Mouse (Mus musculus): ENCODE data around the gene Acot7. TPM values are rescaled to one million over a fixed set of nuclear protein-coding genes. Genes with fewer than 3 reads are reported as not detected.

Gene Acot7
- polyA plus RNA-seq, 1 experiment from 2014 or later: 125 TPM

- peaks cover 9% of the 10 kb centered on the region for H3K4me1 ChIP-seq (replicated peaks; ENCODE audit: control insufficient read depth, insufficient read depth, low read length)
- no peak overlapping the region for H3K4me2 ChIP-seq (replicated peaks; ENCODE audit: low read depth, low read length)
- no peak for ATAC-seq (ENCODE audit: low FRiP score)
- no peaks in the 10 kb centered on the region for H3K36me3 ChIP-seq (ENCODE audit: control insufficient read depth, insufficient read depth, low read length)
- 40% methylated on average over 9 of the region's 9 CpGs for WGBS
- no peak overlapping the region for H3K4me3 ChIP-seq (ENCODE audit: low read depth, low read length)
- peaks cover 27% of the 10 kb centered on the region for H3K27me3 ChIP-seq (ENCODE audit: control insufficient read depth, insufficient read depth, low read length)
- no peaks in the 10 kb centered on the region for H3K9me3 ChIP-seq (ENCODE audit: control insufficient read depth, low read length)
- H3K27ac ChIP-seq (ENCODE audit: low read depth, low read length): 0 out of 2 replicates have a peak overlapping the region, but pooled peaks have one; percentile 30
- peak; percentile 52 for DNase-seq (ENCODE audit: low spot score)
- H3K9ac ChIP-seq (ENCODE audit: low read depth, low read length): 0 out of 2 replicates have a peak overlapping the region, but pooled peaks have one; percentile 17
These were observed 94.6 kb downstream of the Acot7 start for GRCm38 (mm10) chr4:152272449-152273049.

- H3K27ac ChIP-seq (ENCODE audit: low read depth, low read length): peak overlapping the region; percentile 68; the same call in 1 of the 2 replicates
- H3K9ac ChIP-seq (ENCODE audit: low read depth, low read length): 0 out of 2 replicates have a peak overlapping the region, but pooled peaks have one; percentile 17
- no peak overlapping the region for H3K4me3 ChIP-seq (ENCODE audit: low read depth, low read length)
- ATAC-seq (ENCODE audit: low FRiP score): peak; percentile 31
- no peaks in the 10 kb centered on the region for H3K9me3 ChIP-seq (ENCODE audit: control insufficient read depth, low read length)
- no peaks in the 10 kb centered on the region for H3K36me3 ChIP-seq (ENCODE audit: control insufficient read depth, insufficient read depth, low read length)
- H3K4me1 ChIP-seq (replicated peaks; ENCODE audit: control insufficient read depth, insufficient read depth, low read length): peaks cover 9% of the 10 kb centered on the region
- no peak for DNase-seq (ENCODE audit: low spot score)
- no peak overlapping the region for H3K4me2 ChIP-seq (replicated peaks; ENCODE audit: low read depth, low read length)
- H3K27me3 ChIP-seq (ENCODE audit: control insufficient read depth, insufficient read depth, low read length): peaks cover 27% of the 10 kb centered on the region
- 28% methylated on average over 3 of the region's 3 CpGs for WGBS
These were observed 95.3 kb downstream of the Acot7 start for GRCm38 (mm10) chr4:152273191-152273590.

DNA sequence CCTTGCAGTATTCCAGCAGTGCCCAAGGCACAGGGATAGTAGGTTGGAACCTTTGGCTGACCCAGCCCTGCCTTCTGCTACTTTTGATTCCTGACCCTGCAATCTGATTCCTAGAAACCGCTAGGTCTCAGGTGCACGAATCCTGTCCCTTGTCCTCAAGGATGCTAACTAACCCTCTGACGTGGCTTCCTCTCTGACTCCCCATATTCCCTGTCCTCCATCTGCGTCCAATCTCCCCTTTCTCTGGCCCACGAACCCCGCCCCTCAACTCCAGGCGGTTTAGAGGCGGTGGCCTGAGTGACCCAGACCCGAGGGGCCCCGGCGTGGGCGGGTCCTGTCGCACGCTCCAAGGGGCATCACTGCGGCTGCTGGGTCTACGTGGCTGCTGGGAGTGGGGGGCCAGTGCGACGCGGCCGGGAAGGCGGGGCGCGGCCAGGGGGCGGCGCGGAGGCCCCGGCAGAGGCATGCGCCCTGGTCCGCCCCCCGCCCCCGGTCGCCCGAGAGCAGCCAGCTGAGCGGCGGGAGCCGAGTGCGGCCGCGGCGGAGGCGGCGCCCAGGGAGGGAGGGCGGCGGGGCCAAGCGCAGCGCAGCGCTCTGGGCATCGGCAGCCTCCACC lies 95.8 kb downstream of the Acot7 start, which contains the start of gene Gpr153:
Gene Gpr153 (plus strand): TSS at position 612 of the 616 bp plus-strand sequence.
- H3K4me2 ChIP-seq (replicated peaks; ENCODE audit: low read depth, low read length): peak within 1 kb of the TSS; percentile 84
- peak within 1 kb of the TSS; percentile 68 for H3K27ac ChIP-seq (ENCODE audit: low read depth, low read length)
- H3K9me3 ChIP-seq (ENCODE audit: control insufficient read depth, low read length): no peaks in the 10 kb centered on the region
- peaks cover 27% of the 10 kb centered on the region for H3K27me3 ChIP-seq (ENCODE audit: control insufficient read depth, insufficient read depth, low read length)
- peaks cover 9% of the 10 kb centered on the region for H3K4me1 ChIP-seq (replicated peaks; ENCODE audit: control insufficient read depth, insufficient read depth, low read length)
- under 1% methylated on average over 33 of the region's 48 CpGs for WGBS
- no peaks in the 10 kb centered on the region for H3K36me3 ChIP-seq (ENCODE audit: control insufficient read depth, insufficient read depth, low read length)
- H3K9ac ChIP-seq (ENCODE audit: low read depth, low read length): peak within 1 kb of the TSS; percentile 65
- H3K4me3 ChIP-seq (ENCODE audit: low read depth, low read length): peak within 1 kb of the TSS; percentile 49
- peak; percentile 68 for ATAC-seq (ENCODE audit: low FRiP score)
- DNase-seq (ENCODE audit: low spot score): peak; percentile 71

DNA sequence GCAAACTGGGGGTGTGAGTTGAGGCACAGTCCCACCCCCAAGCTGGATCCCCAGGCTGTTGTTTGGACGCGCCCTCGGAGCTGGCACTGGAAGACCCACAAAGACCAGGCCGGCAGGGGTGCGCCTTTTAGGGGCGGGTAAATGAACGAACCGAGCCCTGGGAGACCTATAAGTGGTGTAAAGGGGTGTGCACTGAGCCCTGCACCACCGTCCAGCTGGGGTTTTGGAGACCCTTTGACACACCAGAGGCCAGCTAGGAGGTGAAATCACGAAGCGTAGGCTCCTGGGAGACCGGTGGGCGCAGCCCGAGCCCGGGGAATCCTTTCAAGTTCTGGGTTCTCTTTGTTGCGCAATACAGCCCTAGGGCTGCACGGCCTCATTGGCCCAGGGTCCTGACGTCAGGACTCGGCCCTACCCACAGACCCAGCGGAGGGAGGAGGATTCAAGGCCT lies 96.8 kb downstream of the Acot7 start:
- Histone ChIP-seq H3K4me2 (replicated peaks; ENCODE audit: low read depth, low read length) (peak overlapping the region; percentile 84), H3K4me3 (ENCODE audit: low read depth, low read length) (peak overlapping the region; percentile 49), H3K9ac (ENCODE audit: low read depth, low read length) (peak overlapping the region; percentile 65), H3K36me3 (ENCODE audit: control insufficient read depth, insufficient read depth, low read length) (no peaks in the 10 kb centered on the region), H3K27ac (ENCODE audit: low read depth, low read length) (peak overlapping the region; percentile 68; the same call in 1 of the 2 replicates), H3K27me3 (ENCODE audit: control insufficient read depth, insufficient read depth, low read length) (peaks cover 31% of the 10 kb centered on the region), H3K4me1 (replicated peaks; ENCODE audit: control insufficient read depth, insufficient read depth, low read length) (peaks cover 9% of the 10 kb centered on the region), H3K9me3 (ENCODE audit: control insufficient read depth, low read length) (no peaks in the 10 kb centered on the region)
- ATAC-seq (ENCODE audit: low FRiP score): peak; percentile 41; the same call in 1 of the 2 replicates
- DNase-seq (ENCODE audit: low spot score): peak; percentile 59
- WGBS: 1% methylated on average over 20 of the region's 20 CpGs

GRCm38 (mm10) chr4:152276389-152277347 lies 98.7 kb downstream of the Acot7 start:
- DNase-seq (ENCODE audit: low spot score) (peak; percentile 73), ATAC-seq (ENCODE audit: low FRiP score) (no peak)
- no peak overlapping the region for H3K4me2 ChIP-seq (replicated peaks; ENCODE audit: low read depth, low read length)
- no peak overlapping the region for H3K27ac ChIP-seq (ENCODE audit: low read depth, low read length)
- no peaks in the 10 kb centered on the region for H3K36me3 ChIP-seq (ENCODE audit: control insufficient read depth, insufficient read depth, low read length)
- no peak overlapping the region for H3K9ac ChIP-seq (ENCODE audit: low read depth, low read length)
- 48% methylated on average over 10 of the region's 10 CpGs for WGBS
- no peaks in the 10 kb centered on the region for H3K9me3 ChIP-seq (ENCODE audit: control insufficient read depth, low read length)
- H3K27me3 ChIP-seq (ENCODE audit: control insufficient read depth, insufficient read depth, low read length): peaks cover 51% of the 10 kb centered on the region
- H3K4me1 ChIP-seq (replicated peaks; ENCODE audit: control insufficient read depth, insufficient read depth, low read length): peaks cover 9% of the 10 kb centered on the region
- no peak overlapping the region for H3K4me3 ChIP-seq (ENCODE audit: low read depth, low read length)

- Histone ChIP-seq H3K9me3 (ENCODE audit: control insufficient read depth, low read length) (no peaks in the 10 kb centered on the region), H3K27me3 (ENCODE audit: control insufficient read depth, insufficient read depth, low read length) (peaks cover 62% of the 10 kb centered on the region), H3K36me3 (ENCODE audit: control insufficient read depth, insufficient read depth, low read length) (no peaks in the 10 kb centered on the region), H3K27ac (ENCODE audit: low read depth, low read length) (no peak overlapping the region), H3K4me2 (replicated peaks; ENCODE audit: low read depth, low read length) (no peak overlapping the region), H3K4me1 (replicated peaks; ENCODE audit: control insufficient read depth, insufficient read depth, low read length) (peaks cover 6% of the 10 kb centered on the region), H3K9ac (ENCODE audit: low read depth, low read length) (no peak overlapping the region), H3K4me3 (ENCODE audit: low read depth, low read length) (no peak overlapping the region)
- ATAC-seq (ENCODE audit: low FRiP score) (no peak), DNase-seq (ENCODE audit: low spot score) (no peak)
- 78% methylated on average over 2 of the region's 2 CpGs for WGBS
These were observed 100.0 kb downstream of the Acot7 start for GRCm38 (mm10) chr4:152277916-152278315.

- DNase-seq (ENCODE audit: low spot score): no peak
- Histone ChIP-seq H3K9me3 (ENCODE audit: control insufficient read depth, low read length) (no peaks in the 10 kb centered on the region), H3K36me3 (ENCODE audit: control insufficient read depth, insufficient read depth, low read length) (no peaks in the 10 kb centered on the region), H3K4me3 (ENCODE audit: low read depth, low read length) (no peak overlapping the region), H3K4me2 (replicated peaks; ENCODE audit: low read depth, low read length) (no peak overlapping the region), H3K4me1 (replicated peaks; ENCODE audit: control insufficient read depth, insufficient read depth, low read length) (peaks cover 13% of the 10 kb centered on the region), H3K27ac (ENCODE audit: low read depth, low read length) (no peak overlapping the region), H3K27me3 (ENCODE audit: control insufficient read depth, insufficient read depth, low read length) (peaks cover 70% of the 10 kb centered on the region), H3K9ac (ENCODE audit: low read depth, low read length) (no peak overlapping the region)
- no peak for ATAC-seq (ENCODE audit: low FRiP score)
- WGBS: 88% methylated on average over 23 of the region's 23 CpGs
These were observed 101.1 kb downstream of the Acot7 start for GRCm38 (mm10) chr4:152278986-152279385.

- Histone ChIP-seq H3K9me3 (ENCODE audit: control insufficient read depth, low read length) (no peaks in the 10 kb centered on the region), H3K4me2 (replicated peaks; ENCODE audit: low read depth, low read length) (no peak overlapping the region), H3K27ac (ENCODE audit: low read depth, low read length) (no peak overlapping the region), H3K4me1 (replicated peaks; ENCODE audit: control insufficient read depth, insufficient read depth, low read length) (peaks cover 8% of the 10 kb centered on the region; the same call in 1 of the 2 replicates), H3K9ac (ENCODE audit: low read depth, low read length) (no peak overlapping the region), H3K27me3 (ENCODE audit: control insufficient read depth, insufficient read depth, low read length) (peaks cover 73% of the 10 kb centered on the region), H3K36me3 (ENCODE audit: control insufficient read depth, insufficient read depth, low read length) (no peaks in the 10 kb centered on the region), H3K4me3 (ENCODE audit: low read depth, low read length) (no peak overlapping the region)
- DNase-seq (ENCODE audit: low spot score) (no peak), ATAC-seq (ENCODE audit: low FRiP score) (no peak)
- WGBS: 59% methylated on average over 15 of the region's 15 CpGs
These were observed 103.7 kb downstream of the Acot7 start for GRCm38 (mm10) chr4:152281601-152282000.
